Mouse (Mus musculus) embryonic fibroblast, embryonic 13.5 days (primary cell): Measurements from ENCODE around the gene Gm20425.

Experiments used
- CTCF ChIP-seq: IDR thresholded peaks from 2 replicates; pipeline ENCODE4 v1.5.1; 2011; ENCODE audit warnings: mild to moderate bottlenecking, control low read depth, low read length, moderate library complexity, borderline replicate concordance; ENCODE audit not compliant: insufficient read depth
- POLR2A ChIP-seq: IDR thresholded peaks from 2 replicates; pipeline ENCODE4 v1.6.1; 2011; ENCODE audit warnings: low read depth, mild to moderate bottlenecking, control low read depth, low read length, moderate library complexity

DNA sequence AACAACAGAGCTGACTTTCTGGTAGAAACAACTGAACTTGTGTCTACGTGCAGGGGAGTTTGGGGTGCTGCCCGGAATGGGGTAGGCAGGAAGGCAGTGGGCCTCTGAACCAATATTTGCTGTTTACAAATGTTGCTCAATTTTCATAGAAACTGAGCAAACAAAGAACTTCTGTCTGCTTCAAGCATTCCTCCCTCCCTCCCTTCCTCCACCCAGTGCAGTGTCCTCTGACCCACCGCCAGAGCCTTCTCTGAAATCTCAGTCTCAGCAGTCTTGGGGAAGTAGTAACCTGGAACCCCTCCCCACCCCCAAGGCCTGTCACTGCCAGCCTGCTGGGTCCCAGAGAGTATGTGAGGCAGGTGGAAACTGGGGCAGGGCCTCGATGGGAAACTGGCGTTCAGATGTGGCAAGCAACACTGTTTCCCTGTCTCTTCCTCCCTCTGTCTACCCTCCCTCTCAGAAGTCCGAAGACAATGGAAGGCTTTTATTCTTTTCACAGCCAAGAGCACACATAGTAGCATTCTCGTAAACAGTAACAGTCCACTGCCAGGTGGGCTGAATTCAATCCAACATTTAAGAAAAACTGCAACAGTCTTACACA is 4.6 kb upstream of the Gm20425 start:
- TF ChIP-seq CTCF (no peak), POLR2A (no peak)
